Mouse (Mus musculus) stomach, postnatal 0 days (tissue): ENCODE measurements at regions not wholly inside any gene's neighbourhood (a gene's known extent, or its start where the extent isn't known, plus 50 kb on each side); places are given as distances from the start of the nearest gene placed in this dataset.

Source experiments
- CTCF ChIP-seq: IDR thresholded peaks from 2 replicates; pipeline ENCODE4 v1.5.1; 2016; ENCODE audit warnings: antibody characterized with exemption, low read depth, mild to moderate bottlenecking, moderate library complexity
- EP300 ChIP-seq: optimal IDR thresholded peaks from 2 replicates; pipeline ENCODE3; 2016; ENCODE audit warnings: antibody characterized with exemption

- TF ChIP-seq CTCF (no peak), EP300 (no peak)
Observed at GRCm38 (mm10) chr6:49586553-49586952, 191.1 kb downstream of the Stk31 start.
